Mouse (Mus musculus) heart, postnatal 0 days (tissue): ENCODE results near the gene Tank.

Source experiments
- CTCF ChIP-seq: IDR thresholded peaks from 2 replicates; pipeline ENCODE4 v1.5.1; 2016; ENCODE audit warnings: antibody characterized with exemption, control low read depth, low read depth
- EP300 ChIP-seq: IDR thresholded peaks from 2 replicates; pipeline ENCODE4 v1.6.1; 2016; ENCODE audit warnings: antibody characterized with exemption, low read depth

- TF ChIP-seq CTCF, result no peak
- TF ChIP-seq EP300, result no peak
These were observed 45.3 kb upstream of the Tank start for GRCm38 (mm10) chr2:61533131-61533530.
